Mouse (Mus musculus): Measurements from ENCODE around the gene Gsx1.

Gsx1 gene

DNA sequence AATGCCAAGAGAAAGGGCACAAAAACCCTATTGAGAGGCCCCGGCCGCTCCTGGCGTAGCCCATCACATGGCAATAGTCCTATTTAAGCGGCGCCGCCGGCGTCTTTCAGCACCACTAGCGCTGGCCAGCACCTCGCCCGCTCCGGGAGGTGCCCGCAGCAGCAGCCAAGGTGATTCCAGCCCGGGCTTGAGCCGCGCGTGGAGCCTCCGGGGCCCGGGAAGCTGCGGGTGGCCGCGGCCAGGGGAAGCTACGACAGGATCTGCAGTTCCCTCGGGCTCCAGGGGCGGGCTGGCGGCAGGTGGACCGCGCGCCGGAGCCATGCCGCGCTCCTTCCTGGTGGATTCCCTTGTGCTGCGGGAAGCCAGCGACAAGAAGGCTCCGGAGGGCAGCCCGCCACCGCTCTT lies at the start of gene Gsx1:
Gsx1 (plus strand) TSS at position 126 of the 405 bp plus-strand sequence.
- DNase-seq (ENCODE audit: low spot score in 2 of 2) = peak; percentile 33 to 69

GRCm38 (mm10) chr5:147147340-147147739 lies 41.2 kb upstream of the Gsx1 start:
- no peak for DNase-seq (ENCODE audit: low spot score in 2 of 2)

GRCm38 (mm10) chr5:147154806-147155371 lies 33.6 kb upstream of the Gsx1 start:
- DNase-seq (ENCODE audit: low spot score in 2 of 2) = no peak

- DNase-seq (ENCODE audit: low spot score in 2 of 2) = no peak
Observed at GRCm38 (mm10) chr5:147155449-147156133, 32.9 kb upstream of the Gsx1 start.

GRCm38 (mm10) chr5:147156376-147156775 lies 32.1 kb upstream of the Gsx1 start:
- DNase-seq (ENCODE audit: low spot score in 2 of 2) = no peak

DNA sequence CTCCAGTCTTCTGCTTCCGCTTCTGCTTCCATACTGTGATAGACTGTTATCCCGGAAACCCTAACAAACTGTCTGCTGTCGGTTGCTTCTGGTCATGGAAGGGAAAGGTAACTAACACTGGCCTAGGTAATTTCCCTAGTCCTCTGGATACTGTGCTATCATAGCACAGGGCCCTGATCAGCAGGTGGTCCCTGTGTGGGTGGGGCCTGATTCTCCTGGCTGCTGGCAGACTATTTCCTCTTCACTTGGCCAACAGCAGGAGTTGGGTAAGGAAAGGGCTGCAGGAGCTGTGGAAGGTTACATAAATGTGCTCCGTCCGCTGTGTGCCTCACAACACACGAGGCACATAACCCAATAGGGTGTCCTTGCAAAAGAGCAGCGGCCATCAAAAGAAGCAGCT lies 31.1 kb upstream of the Gsx1 start:
- DNase-seq (ENCODE audit: low spot score in 2 of 2) = no peak

DNA sequence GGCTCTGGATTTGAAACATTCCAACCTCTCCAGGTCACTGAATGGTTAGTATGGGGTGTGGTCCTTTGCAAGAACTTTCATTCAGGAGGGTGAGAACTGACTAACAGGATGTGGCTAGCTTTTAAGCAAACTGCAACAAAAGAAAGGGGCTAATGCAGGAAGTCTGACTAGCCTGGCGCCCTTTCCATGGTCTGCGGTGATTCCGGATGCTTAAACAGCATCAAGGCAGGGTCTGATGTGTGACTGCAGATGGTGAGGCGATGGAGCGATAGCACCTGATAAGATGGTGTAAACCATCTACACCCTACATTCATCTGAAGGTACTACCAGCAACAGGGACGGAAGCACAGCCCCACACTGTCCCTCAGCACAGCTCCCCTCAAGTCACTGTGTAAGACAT lies 29.2 kb upstream of the Gsx1 start:
- DNase-seq (ENCODE audit: low spot score in 2 of 2) = no peak

- DNase-seq (ENCODE audit: low spot score in 2 of 2) = no peak
Observed at GRCm38 (mm10) chr5:147159792-147160191, 28.7 kb upstream of the Gsx1 start.

GRCm38 (mm10) chr5:147165060-147165459 lies 23.4 kb upstream of the Gsx1 start:
- no peak for DNase-seq (ENCODE audit: low spot score in 2 of 2)

- DNase-seq (ENCODE audit: low spot score in 2 of 2) = no peak
Observed at GRCm38 (mm10) chr5:147170088-147170487, 18.4 kb upstream of the Gsx1 start.

- no peak for DNase-seq (ENCODE audit: low spot score in 2 of 2)
Observed at GRCm38 (mm10) chr5:147174046-147174445, 14.4 kb upstream of the Gsx1 start.

GRCm38 (mm10) chr5:147185174-147185915 lies 3.2 kb upstream of the Gsx1 start:
- DNase-seq (ENCODE audit: low spot score in 2 of 2) = no peak

DNA sequence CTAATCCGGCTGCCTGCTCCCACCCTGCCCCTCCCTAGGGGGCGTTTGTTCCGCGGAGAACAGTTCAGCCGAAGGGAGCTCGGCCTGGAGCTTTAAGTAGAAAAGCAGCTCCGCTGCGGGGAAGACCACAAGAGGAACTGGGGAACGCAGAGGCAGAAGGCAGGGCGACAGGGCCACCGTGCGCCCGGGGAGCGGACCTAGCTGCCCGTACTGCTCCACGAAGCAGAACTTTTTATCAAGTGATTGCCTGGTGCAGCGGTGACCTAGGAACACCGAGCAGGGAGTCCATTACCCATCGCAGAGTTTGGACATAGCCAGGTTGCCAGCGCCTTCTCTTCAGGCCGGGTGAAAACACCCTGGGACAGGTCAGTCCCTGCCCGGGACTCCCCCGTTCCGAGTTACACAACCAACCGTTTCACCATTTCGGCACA lies 2.5 kb upstream of the Gsx1 start:
- no peak for DNase-seq (ENCODE audit: low spot score in 2 of 2)

GRCm38 (mm10) chr5:147186781-147187551 lies 1.5 kb upstream of the Gsx1 start:
- DNase-seq (ENCODE audit: low spot score in 2 of 2) = no peak

- DNase-seq (ENCODE audit: low spot score in 2 of 2) = no peak
Observed at GRCm38 (mm10) chr5:147187552-147188170, 835 bp upstream of the Gsx1 start.

GRCm38 (mm10) chr5:147189156-147189555 lies 660 bp downstream of the Gsx1 start:
- DNase-seq (ENCODE audit: low spot score in 2 of 2) = no peak

DNA sequence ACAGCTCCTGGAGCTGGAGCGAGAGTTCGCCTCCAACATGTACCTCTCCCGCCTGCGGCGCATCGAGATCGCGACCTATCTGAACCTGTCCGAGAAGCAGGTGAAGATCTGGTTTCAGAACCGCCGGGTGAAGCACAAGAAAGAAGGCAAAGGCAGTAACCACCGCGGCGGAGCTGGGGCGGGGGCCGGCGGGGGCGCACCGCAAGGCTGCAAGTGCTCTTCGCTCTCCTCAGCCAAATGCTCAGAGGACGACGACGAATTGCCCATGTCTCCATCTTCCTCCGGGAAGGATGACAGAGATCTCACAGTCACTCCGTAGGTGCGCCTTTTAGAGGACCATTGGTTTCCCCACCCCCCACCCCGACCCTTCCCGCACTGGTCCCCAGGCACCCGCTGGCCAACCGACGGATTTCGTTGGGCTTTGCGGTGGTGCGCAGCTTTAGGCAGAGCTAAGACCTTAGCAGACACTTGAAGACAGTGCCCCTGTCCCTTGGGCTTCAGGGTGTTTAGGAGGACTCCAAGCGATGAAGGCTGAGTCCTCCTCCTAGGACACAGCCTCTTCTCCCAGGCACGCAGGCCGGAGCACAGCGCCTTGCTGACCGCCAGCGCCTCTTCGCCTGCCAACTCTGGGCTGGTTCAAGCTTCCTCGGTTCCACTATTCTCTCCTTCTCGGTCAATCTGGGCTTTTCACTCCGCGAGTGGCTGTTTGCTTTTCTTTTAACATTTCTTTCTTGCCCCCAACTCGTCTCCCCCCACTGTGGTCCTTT lies 1.5 kb downstream of the Gsx1 start:
- DNase-seq (ENCODE audit: low spot score in 2 of 2) = no peak

DNA sequence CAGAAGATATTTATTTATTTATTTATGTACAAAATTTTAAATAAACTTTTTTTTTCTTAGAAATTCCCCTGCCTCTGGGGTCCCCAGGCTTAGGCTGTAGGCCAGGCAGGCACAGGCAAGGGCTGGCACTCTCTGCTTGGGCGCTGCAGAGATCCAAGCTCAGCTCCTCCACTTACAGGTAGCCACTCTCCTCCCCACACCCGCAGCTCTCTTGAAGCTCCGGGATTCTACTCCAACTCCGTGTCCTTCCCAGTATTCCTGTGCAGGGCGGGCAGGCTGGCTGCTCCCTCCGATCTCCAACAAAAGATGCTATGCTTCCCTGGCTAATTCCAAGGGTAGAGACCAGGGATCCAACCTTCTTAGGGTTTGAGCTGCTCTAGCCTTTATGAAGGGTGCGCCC lies 2.4 kb downstream of the Gsx1 start:
- no peak for DNase-seq (ENCODE audit: low spot score in 2 of 2)

DNA sequence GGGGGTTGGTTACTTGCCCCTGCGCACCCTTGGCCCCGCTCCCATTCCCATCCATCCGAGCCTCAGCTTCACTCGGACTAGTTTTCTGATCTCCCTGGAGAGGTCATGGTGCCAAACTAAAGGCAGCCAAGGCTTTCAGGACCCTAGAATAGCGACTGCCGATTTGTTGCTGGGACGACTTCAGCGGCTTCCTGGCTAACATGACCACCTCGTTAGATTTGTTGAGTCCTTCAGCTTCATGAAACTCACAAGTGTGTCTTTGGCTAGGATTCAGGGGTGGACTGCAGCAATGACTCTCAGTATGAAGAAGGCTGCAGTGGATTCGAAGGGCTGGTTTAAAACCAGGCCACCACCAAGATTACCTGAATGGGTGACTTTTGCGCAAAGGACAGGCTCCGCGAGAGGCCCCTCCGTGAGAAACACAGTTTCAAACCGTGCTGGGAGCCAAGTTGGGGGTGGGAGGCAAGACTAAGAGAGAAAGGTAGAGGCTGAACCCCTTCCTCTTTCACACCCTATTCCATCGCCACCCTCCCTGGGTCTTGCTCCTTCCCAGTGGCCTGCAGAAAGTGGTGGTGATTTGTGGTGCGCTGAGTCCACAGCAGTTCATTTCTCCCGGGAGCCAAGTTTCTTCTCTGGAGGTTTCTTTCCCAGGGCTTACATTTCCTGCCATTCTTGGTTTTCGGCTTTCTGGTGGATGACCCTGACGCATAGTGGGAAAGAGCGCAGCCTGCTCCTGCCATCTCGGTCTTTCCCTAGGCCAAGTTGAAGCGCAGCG lies 3.5 kb downstream of the Gsx1 start:
- no peak for DNase-seq (ENCODE audit: low spot score in 2 of 2)

- DNase-seq (ENCODE audit: low spot score in 2 of 2) = no peak
Observed at GRCm38 (mm10) chr5:147192576-147192960, 4.1 kb downstream of the Gsx1 start.

Data from spleen, postnatal 4 days (tissue).